Mouse (Mus musculus): Measurements from ENCODE around the gene Fgd4. TPM values are rescaled to one million over a fixed set of nuclear protein-coding genes. Genes with fewer than 3 reads are reported as not detected.

Gene Fgd4
- 10.3 and 13.9 TPM in 2 replicates for polyA plus RNA-seq (2015; fragmentation: Nextera tagmentation; extraction: Ambion mirVana)

GRCm38 (mm10) chr16:16600461-16600860, at the start of gene Fgd4:
Gene Fgd4, minus strand, starts transcription at chr16:16600549.
- no peaks in the 10 kb centered on the region for H3K27me3 ChIP-seq (ENCODE audit: insufficient read depth, low read length)
- peaks cover 13% of the 10 kb centered on the region; the same call in 1 of the 2 replicates for H3K4me1 ChIP-seq (ENCODE audit: insufficient read depth, low read length)
- H3K36me3 ChIP-seq (ENCODE audit: insufficient read depth, low read length): no peaks in the 10 kb centered on the region
- ATAC-seq (ENCODE audit: low FRiP score, low TSS enrichment): peak; percentile 72; the same call in 1 of the 2 replicates
- no peaks in the 10 kb centered on the region for H3K9me3 ChIP-seq (ENCODE audit: low read length)
- H3K9ac ChIP-seq (replicated peaks; ENCODE audit: low read length): peak within 1 kb of the TSS; percentile 95
- 24% methylated on average over 5 of the region's 5 CpGs for WGBS
- peak within 1 kb of the TSS; percentile 96 for H3K27ac ChIP-seq (ENCODE audit: low read length)
- peak within 1 kb of the TSS; percentile 84 for H3K4me2 ChIP-seq (replicated peaks; ENCODE audit: low read depth, low read length)
- peak within 1 kb of the TSS; percentile 90 for H3K4me3 ChIP-seq (ENCODE audit: low read length)

GRCm38 (mm10) chr16:16645148-16645547, 44.8 kb upstream of the Fgd4 start:
- no peak for ATAC-seq (ENCODE audit: low FRiP score, low TSS enrichment)
- Histone ChIP-seq H3K4me1 (ENCODE audit: insufficient read depth, low read length) (no peaks in the 10 kb centered on the region), H3K36me3 (ENCODE audit: insufficient read depth, low read length) (no peaks in the 10 kb centered on the region), H3K4me2 (replicated peaks; ENCODE audit: low read depth, low read length) (no peak overlapping the region), H3K27me3 (ENCODE audit: insufficient read depth, low read length) (no peaks in the 10 kb centered on the region), H3K4me3 (ENCODE audit: low read length) (no peak overlapping the region), H3K27ac (ENCODE audit: low read length) (no peak overlapping the region), H3K9me3 (ENCODE audit: low read length) (no peaks in the 10 kb centered on the region), H3K9ac (replicated peaks; ENCODE audit: low read length) (no peak overlapping the region)
- 88% methylated on average over 1 of the region's 1 CpGs for WGBS

GRCm38 (mm10) chr16:16633730-16634129, 33.4 kb upstream of the Fgd4 start:
- no peak for ATAC-seq (ENCODE audit: low FRiP score, low TSS enrichment)
- no peak overlapping the region for H3K4me2 ChIP-seq (replicated peaks; ENCODE audit: low read depth, low read length)
- H3K4me3 ChIP-seq (ENCODE audit: low read length): no peak overlapping the region
- no peaks in the 10 kb centered on the region for H3K4me1 ChIP-seq (ENCODE audit: insufficient read depth, low read length)
- no peaks in the 10 kb centered on the region for H3K27me3 ChIP-seq (ENCODE audit: insufficient read depth, low read length)
- H3K27ac ChIP-seq (ENCODE audit: low read length): no peak overlapping the region
- peaks cover 20% of the 10 kb centered on the region for H3K9me3 ChIP-seq (ENCODE audit: low read length)
- H3K36me3 ChIP-seq (ENCODE audit: insufficient read depth, low read length): no peaks in the 10 kb centered on the region
- no peak overlapping the region for H3K9ac ChIP-seq (replicated peaks; ENCODE audit: low read length)

GRCm38 (mm10) chr16:16599586-16600401, 555 bp downstream of the Fgd4 start:
- under 1% methylated on average over 69 of the region's 77 CpGs for WGBS
- Histone ChIP-seq H3K27me3 (ENCODE audit: insufficient read depth, low read length) (no peaks in the 10 kb centered on the region), H3K4me1 (ENCODE audit: insufficient read depth, low read length) (peaks cover 13% of the 10 kb centered on the region; the same call in 1 of the 2 replicates), H3K4me3 (ENCODE audit: low read length) (peak overlapping the region; percentile 90), H3K27ac (ENCODE audit: low read length) (peak overlapping the region; percentile 96), H3K9me3 (ENCODE audit: low read length) (no peaks in the 10 kb centered on the region), H3K4me2 (replicated peaks; ENCODE audit: low read depth, low read length) (peak overlapping the region; percentile 84), H3K36me3 (ENCODE audit: insufficient read depth, low read length) (no peaks in the 10 kb centered on the region), H3K9ac (replicated peaks; ENCODE audit: low read length) (peak overlapping the region; percentile 95)
- peak; percentile 99 for ATAC-seq (ENCODE audit: low FRiP score, low TSS enrichment)

- no peak overlapping the region for H3K4me2 ChIP-seq (replicated peaks; ENCODE audit: low read depth, low read length)
- no peaks in the 10 kb centered on the region for H3K36me3 ChIP-seq (ENCODE audit: insufficient read depth, low read length)
- H3K27ac ChIP-seq (ENCODE audit: low read length): no peak overlapping the region
These were observed 3.8 kb downstream of the Fgd4 start for GRCm38 (mm10) chr16:16596582-16596981.

GRCm38 (mm10) chr16:16592622-16593021, 7.7 kb downstream of the Fgd4 start:
- Histone ChIP-seq H3K9ac (replicated peaks; ENCODE audit: low read length) (no peak overlapping the region), H3K27me3 (ENCODE audit: insufficient read depth, low read length) (no peaks in the 10 kb centered on the region), H3K9me3 (ENCODE audit: low read length) (no peaks in the 10 kb centered on the region), H3K4me3 (ENCODE audit: low read length) (no peak overlapping the region), H3K36me3 (ENCODE audit: insufficient read depth, low read length) (no peaks in the 10 kb centered on the region), H3K4me2 (replicated peaks; ENCODE audit: low read depth, low read length) (no peak overlapping the region), H3K27ac (ENCODE audit: low read length) (no peak overlapping the region), H3K4me1 (ENCODE audit: insufficient read depth, low read length) (peaks cover 6% of the 10 kb centered on the region; the same call in 1 of the 2 replicates)
- ATAC-seq (ENCODE audit: low FRiP score, low TSS enrichment): peak; percentile 78

More at GRCm38 (mm10) chr16:16596582-16596981, 3.8 kb downstream of the Fgd4 start:
- Histone ChIP-seq H3K9me3 (ENCODE audit: low read length) (no peaks in the 10 kb centered on the region), H3K9ac (replicated peaks; ENCODE audit: low read length) (no peak overlapping the region), H3K4me1 (ENCODE audit: insufficient read depth, low read length) (peaks cover 19% of the 10 kb centered on the region), H3K4me3 (ENCODE audit: low read length) (no peak overlapping the region), H3K27me3 (ENCODE audit: insufficient read depth, low read length) (no peaks in the 10 kb centered on the region)
- ATAC-seq (ENCODE audit: low FRiP score, low TSS enrichment): no peak

- no peaks in the 10 kb centered on the region for H3K9me3 ChIP-seq (ENCODE audit: low read length)
- H3K4me2 ChIP-seq (replicated peaks; ENCODE audit: low read depth, low read length): no peak overlapping the region
- H3K4me3 ChIP-seq (ENCODE audit: low read length): no peak overlapping the region
- no peak overlapping the region for H3K27ac ChIP-seq (ENCODE audit: low read length)
- no peaks in the 10 kb centered on the region for H3K36me3 ChIP-seq (ENCODE audit: insufficient read depth, low read length)
- no peaks in the 10 kb centered on the region for H3K27me3 ChIP-seq (ENCODE audit: insufficient read depth, low read length)
- ATAC-seq (ENCODE audit: low FRiP score, low TSS enrichment): peak; percentile 85
- 77% methylated on average over 4 of the region's 4 CpGs for WGBS
- no peaks in the 10 kb centered on the region for H3K4me1 ChIP-seq (ENCODE audit: insufficient read depth, low read length)
- no peak overlapping the region for H3K9ac ChIP-seq (replicated peaks; ENCODE audit: low read length)
These were observed 15.8 kb downstream of the Fgd4 start for GRCm38 (mm10) chr16:16584409-16585032.

- H3K9me3 ChIP-seq (ENCODE audit: low read length): no peaks in the 10 kb centered on the region
- no peak for ATAC-seq (ENCODE audit: low FRiP score, low TSS enrichment)
These were observed 23.8 kb downstream of the Fgd4 start for GRCm38 (mm10) chr16:16576556-16576955.

GRCm38 (mm10) chr16:16574508-16574907, 25.8 kb downstream of the Fgd4 start:
- no peak overlapping the region for H3K4me2 ChIP-seq (replicated peaks; ENCODE audit: low read depth, low read length)
- no peak overlapping the region for H3K27ac ChIP-seq (ENCODE audit: low read length)
- H3K27me3 ChIP-seq (ENCODE audit: insufficient read depth, low read length): no peaks in the 10 kb centered on the region
- H3K36me3 ChIP-seq (ENCODE audit: insufficient read depth, low read length): no peaks in the 10 kb centered on the region
- H3K9ac ChIP-seq (replicated peaks; ENCODE audit: low read length): no peak overlapping the region
- H3K4me1 ChIP-seq (ENCODE audit: insufficient read depth, low read length): no peaks in the 10 kb centered on the region
- ATAC-seq (ENCODE audit: low FRiP score, low TSS enrichment): no peak
- no peak overlapping the region for H3K4me3 ChIP-seq (ENCODE audit: low read length)
- H3K9me3 ChIP-seq (ENCODE audit: low read length): no peaks in the 10 kb centered on the region

More at GRCm38 (mm10) chr16:16576556-16576955, 23.8 kb downstream of the Fgd4 start:
- Histone ChIP-seq H3K4me3 (ENCODE audit: low read length) (no peak overlapping the region), H3K4me2 (replicated peaks; ENCODE audit: low read depth, low read length) (no peak overlapping the region), H3K9ac (replicated peaks; ENCODE audit: low read length) (no peak overlapping the region), H3K27ac (ENCODE audit: low read length) (no peak overlapping the region), H3K36me3 (ENCODE audit: insufficient read depth, low read length) (no peaks in the 10 kb centered on the region), H3K27me3 (ENCODE audit: insufficient read depth, low read length) (no peaks in the 10 kb centered on the region), H3K4me1 (ENCODE audit: insufficient read depth, low read length) (no peaks in the 10 kb centered on the region)

- Histone ChIP-seq H3K4me3 (ENCODE audit: low read length) (no peak overlapping the region), H3K36me3 (ENCODE audit: insufficient read depth, low read length) (no peaks in the 10 kb centered on the region), H3K4me2 (replicated peaks; ENCODE audit: low read depth, low read length) (no peak overlapping the region), H3K4me1 (ENCODE audit: insufficient read depth, low read length) (no peaks in the 10 kb centered on the region), H3K27me3 (ENCODE audit: insufficient read depth, low read length) (no peaks in the 10 kb centered on the region), H3K9me3 (ENCODE audit: low read length) (no peaks in the 10 kb centered on the region), H3K9ac (replicated peaks; ENCODE audit: low read length) (no peak overlapping the region), H3K27ac (ENCODE audit: low read length) (no peak overlapping the region)
- ATAC-seq (ENCODE audit: low FRiP score, low TSS enrichment): no peak
- WGBS: 83% methylated on average over 1 of the region's 1 CpGs
These were observed 27.2 kb downstream of the Fgd4 start for GRCm38 (mm10) chr16:16573167-16573566.

All from kidney, embryonic 16.5 days (tissue).